Mouse (Mus musculus) liver, embryonic 16.5 days (tissue): ENCODE data around the gene Nhs. TPM values are rescaled to one million over a fixed set of nuclear protein-coding genes. Genes with fewer than 3 reads are reported as not detected.

Experiments used
- ATAC-seq: fragments of 200-750 bp; cut with Nextera tagmentation; 2 replicates; pipeline ENCODE4 v1.8.0; 2017; ENCODE audit warnings: low read depth, mild to moderate bottlenecking, moderate number of reproducible peaks, moderate library complexity
- H3K27ac ChIP-seq: fragments of 300-500 bp; sonication (generic); 2 replicates; pipeline ENCODE4 v1.5.1; 2014; ENCODE audit warnings: mild to moderate bottlenecking, low read length
- H3K27me3 ChIP-seq: fragments of 300-500 bp; sonication (generic); 2 replicates; pipeline ENCODE4 v1.6.1; 2014; ENCODE audit warnings: low read depth, low read length, mixed read lengths; ENCODE audit not compliant: control insufficient read depth, insufficient read depth
- H3K36me3 ChIP-seq: fragments of 300-500 bp; sonication (generic); 2 replicates; pipeline ENCODE4 v1.6.1; 2014; ENCODE audit warnings: mild to moderate bottlenecking; ENCODE audit not compliant: control insufficient read depth, insufficient read depth
- H3K4me1 ChIP-seq: fragments of 300-500 bp; sonication (generic); 2 replicates; pipeline ENCODE4 v1.6.1; 2014; ENCODE audit warnings: low read depth, low read length, mixed read lengths; ENCODE audit not compliant: control insufficient read depth
- H3K4me2 ChIP-seq: fragments of 300-500 bp; sonication (generic); 2 replicates; pipeline ENCODE4 v1.6.1; 2014; ENCODE audit warnings: low read depth, low read length, mixed read lengths
- H3K4me3 ChIP-seq: fragments of 300-500 bp; sonication (generic); 2 replicates; pipeline ENCODE4 v1.5.1; 2014; ENCODE audit warnings: low read depth, mild to moderate bottlenecking, low read length
- H3K9ac ChIP-seq: fragments of 300-500 bp; sonication (generic); 2 replicates; pipeline ENCODE4 v1.6.1; 2014; ENCODE audit warnings: low read depth, low read length
- H3K9me3 ChIP-seq: fragments of 300-500 bp; sonication (generic); replicated peaks from 2 replicates; pipeline ENCODE4 v1.6.1; 2016; ENCODE audit warnings: low read length; ENCODE audit not compliant: control insufficient read depth
- WGBS: fragments of 180-500 bp; shearing (Covaris S2); extraction: QIAGEN DNeasy Blood & Tissue Kit; methylation state at CpG from one replicate; pipeline ENCODE4 v1.1.7; 2014; ENCODE audit not compliant: insufficient replicate concordance; 5-methylcytosine and 5-hydroxymethylcytosine counted together
- polyA plus RNA-seq: library from polyadenylated mRNA; unstranded; fragments of >200 nt; fragmentation: Nextera tagmentation; extraction: Ambion mirVana; gene quantifications from 2 replicates; pipeline ENCODE4 v1.2.1, GENCODE M21; 2015

Nhs gene
- polyA plus RNA-seq, 1 experiment from 2014 or later = 0.05 TPM

DNA sequence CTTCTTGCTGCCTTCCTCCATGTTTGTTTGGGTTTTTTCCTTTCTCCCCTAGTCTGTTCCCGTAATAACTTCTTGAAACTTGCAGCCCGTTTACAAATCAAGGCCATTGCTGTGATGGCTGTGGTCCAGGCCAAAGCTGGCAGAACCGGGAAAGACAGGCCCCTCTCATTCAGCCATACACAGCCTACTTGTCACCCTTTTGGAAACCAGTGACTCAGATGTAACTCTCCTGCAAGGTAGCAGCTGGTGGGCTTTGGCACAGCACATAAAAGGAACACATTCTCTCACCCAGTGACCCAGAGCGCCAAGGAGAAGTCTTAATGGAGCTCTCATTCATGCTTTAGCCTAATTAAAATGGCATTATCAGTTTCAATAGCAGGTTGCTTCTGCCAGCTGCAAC is 72.2 kb downstream of the Nhs start:
- Histone ChIP-seq H3K27ac (no peak overlapping the region), H3K9me3 (no peaks in the 10 kb centered on the region), H3K9ac (no peak overlapping the region), H3K27me3 (peaks cover under 1% of the 10 kb centered on the region; the same call in 1 of the 2 replicates), H3K36me3 (no peaks in the 10 kb centered on the region), H3K4me3 (no peak overlapping the region), H3K4me2 (no peak overlapping the region), H3K4me1 (no peaks in the 10 kb centered on the region)
- WGBS = 75% methylated on average over 4 of the region's 4 CpGs
- ATAC-seq = no peak

- Histone ChIP-seq H3K9ac (no peak overlapping the region), H3K4me3 (no peak overlapping the region), H3K27ac (no peak overlapping the region), H3K27me3 (no peaks in the 10 kb centered on the region; the same call in 1 of the 2 replicates), H3K36me3 (no peaks in the 10 kb centered on the region), H3K4me2 (no peak overlapping the region), H3K9me3 (no peaks in the 10 kb centered on the region), H3K4me1 (no peaks in the 10 kb centered on the region)
- ATAC-seq = no peak
- 54% methylated on average over 1 of the region's 1 CpGs for WGBS
These were observed 73.7 kb downstream of the Nhs start for GRCm38 (mm10) chrX:162085897-162086200.

GRCm38 (mm10) chrX:162085062-162085896 is 74.3 kb downstream of the Nhs start:
- no peak overlapping the region for H3K4me2 ChIP-seq
- 65% methylated on average over 4 of the region's 4 CpGs for WGBS
- H3K4me3 ChIP-seq = no peak overlapping the region
- ATAC-seq = no peak
- no peak overlapping the region for H3K27ac ChIP-seq
- H3K9ac ChIP-seq = no peak overlapping the region
- no peaks in the 10 kb centered on the region for H3K9me3 ChIP-seq
- no peaks in the 10 kb centered on the region for H3K36me3 ChIP-seq
- no peaks in the 10 kb centered on the region; the same call in 1 of the 2 replicates for H3K27me3 ChIP-seq
- H3K4me1 ChIP-seq = no peaks in the 10 kb centered on the region

DNA sequence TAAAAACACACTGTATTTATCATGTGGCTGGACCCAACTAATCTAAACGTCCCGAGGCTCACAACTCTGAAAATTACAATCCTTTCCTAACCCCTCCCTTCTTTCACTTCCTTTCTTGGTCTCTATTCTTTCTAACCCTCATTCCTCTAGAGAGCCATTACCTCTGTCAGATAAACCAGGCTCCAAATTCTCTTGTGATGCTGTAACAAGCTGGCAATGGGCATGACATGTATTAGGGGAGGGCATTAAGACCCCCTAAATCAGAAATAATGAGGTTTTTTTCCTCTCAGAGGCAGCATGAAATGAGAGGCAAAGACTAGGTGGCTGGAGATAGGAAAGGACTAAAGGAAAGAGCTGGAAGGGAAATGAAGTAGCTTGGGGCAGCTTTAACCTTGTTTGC is 96.4 kb downstream of the Nhs start:
- WGBS = 42% methylated on average over 2 of the region's 2 CpGs
- H3K36me3 ChIP-seq = no peaks in the 10 kb centered on the region
- ATAC-seq = no peak
- no peak overlapping the region for H3K4me2 ChIP-seq
- H3K9me3 ChIP-seq = no peaks in the 10 kb centered on the region
- no peak overlapping the region for H3K27ac ChIP-seq
- no peak overlapping the region for H3K9ac ChIP-seq
- no peaks in the 10 kb centered on the region for H3K27me3 ChIP-seq
- H3K4me3 ChIP-seq = no peak overlapping the region
- H3K4me1 ChIP-seq = no peaks in the 10 kb centered on the region

DNA sequence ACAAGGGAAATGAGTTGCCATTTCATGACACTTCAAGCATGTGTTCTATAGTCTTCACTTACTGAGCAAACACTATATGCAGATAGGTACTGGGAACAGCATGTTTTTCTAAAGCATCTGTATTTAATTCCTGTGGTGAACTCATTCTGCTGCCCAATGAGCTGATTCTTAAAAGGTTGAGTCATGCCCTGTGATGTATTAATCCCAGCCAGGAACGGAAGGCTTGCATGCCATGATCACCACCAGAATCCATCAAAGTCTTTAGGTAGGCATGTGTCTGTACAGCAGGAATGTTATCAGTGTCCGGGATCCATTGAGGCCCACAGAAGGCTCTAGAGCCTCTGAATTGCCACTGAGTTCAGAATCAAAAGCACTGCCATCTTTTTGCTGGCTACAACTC is 103.9 kb downstream of the Nhs start:
- WGBS = 63% methylated on average over 2 of the region's 2 CpGs
- no peak overlapping the region for H3K27ac ChIP-seq
- H3K36me3 ChIP-seq = no peaks in the 10 kb centered on the region
- no peaks in the 10 kb centered on the region for H3K9me3 ChIP-seq
- ATAC-seq = no peak
- H3K27me3 ChIP-seq = no peaks in the 10 kb centered on the region; the same call in 1 of the 2 replicates
- H3K4me2 ChIP-seq = no peak overlapping the region
- no peak overlapping the region for H3K4me3 ChIP-seq
- H3K4me1 ChIP-seq = no peaks in the 10 kb centered on the region
- no peak overlapping the region for H3K9ac ChIP-seq

- no peaks in the 10 kb centered on the region for H3K9me3 ChIP-seq
- H3K9ac ChIP-seq = no peak overlapping the region
- H3K4me1 ChIP-seq = no peaks in the 10 kb centered on the region
- no peaks in the 10 kb centered on the region for H3K36me3 ChIP-seq
- no peaks in the 10 kb centered on the region; the same call in 1 of the 2 replicates for H3K27me3 ChIP-seq
- no peak overlapping the region for H3K4me2 ChIP-seq
- H3K27ac ChIP-seq = no peak overlapping the region
- H3K4me3 ChIP-seq = no peak overlapping the region
- no peak for ATAC-seq
- WGBS = 62% methylated on average over 5 of the region's 5 CpGs
These were observed 106.0 kb downstream of the Nhs start for GRCm38 (mm10) chrX:162053566-162053965.

- H3K27me3 ChIP-seq = no peaks in the 10 kb centered on the region; the same call in 1 of the 2 replicates
- H3K4me3 ChIP-seq = no peak overlapping the region
- 60% methylated on average over 1 of the region's 1 CpGs for WGBS
- no peak overlapping the region for H3K9ac ChIP-seq
- no peak overlapping the region for H3K27ac ChIP-seq
- no peaks in the 10 kb centered on the region for H3K4me1 ChIP-seq
- H3K36me3 ChIP-seq = no peaks in the 10 kb centered on the region
- ATAC-seq = no peak
- H3K9me3 ChIP-seq = no peaks in the 10 kb centered on the region
- no peak overlapping the region for H3K4me2 ChIP-seq
These were observed 107.0 kb downstream of the Nhs start for GRCm38 (mm10) chrX:162052534-162052933.

- ATAC-seq = no peak
- H3K27ac ChIP-seq = no peak overlapping the region
- H3K4me2 ChIP-seq = no peak overlapping the region
- no peak overlapping the region for H3K9ac ChIP-seq
- H3K4me1 ChIP-seq = no peaks in the 10 kb centered on the region
- no peak overlapping the region for H3K4me3 ChIP-seq
- H3K9me3 ChIP-seq = no peaks in the 10 kb centered on the region
- WGBS = 68% methylated on average over 2 of the region's 2 CpGs
- H3K27me3 ChIP-seq = no peaks in the 10 kb centered on the region; the same call in 1 of the 2 replicates
- no peaks in the 10 kb centered on the region for H3K36me3 ChIP-seq
These were observed 109.9 kb downstream of the Nhs start for GRCm38 (mm10) chrX:162049616-162050015.

- 76% methylated on average over 2 of the region's 2 CpGs for WGBS
- no peaks in the 10 kb centered on the region for H3K36me3 ChIP-seq
- no peaks in the 10 kb centered on the region for H3K9me3 ChIP-seq
- H3K4me1 ChIP-seq = no peaks in the 10 kb centered on the region
- no peak overlapping the region for H3K9ac ChIP-seq
- H3K4me2 ChIP-seq = no peak overlapping the region
- H3K27me3 ChIP-seq = no peaks in the 10 kb centered on the region; the same call in 1 of the 2 replicates
- ATAC-seq = no peak
- no peak overlapping the region for H3K27ac ChIP-seq
- H3K4me3 ChIP-seq = no peak overlapping the region
These were observed 114.0 kb downstream of the Nhs start for GRCm38 (mm10) chrX:162045527-162045926.
